Mouse (Mus musculus) megakaryocyte-erythroid progenitor cell, adult 5-6 weeks (primary cell): ENCODE data around the gene Sox1. TPM values are rescaled to one million over a fixed set of nuclear protein-coding genes. Genes with fewer than 3 reads are reported as not detected.

ENCODE experiments used
- ATAC-seq: replicated peaks from 2 replicates; pipeline ENCODE4 v1.8.0; 2016; ENCODE audit warnings: mild to moderate bottlenecking, inconsistent platforms; ENCODE audit not compliant: severe bottlenecking, poor library complexity, low FRiP score, low TSS enrichment
- total RNA-seq, 2 experiments: library from RNA; stranded (forward) in 1 of 2; stranded (reverse) in 1 of 2; fragments of 200-1000, 215-1000 nt in 1 of 2; fragments of >200 nt in 1 of 2; fragmentation: Nextera tagmentation in 1 of 2; gene quantifications; 2 replicates each; pipeline ENCODE4 v1.2.3; 2014 to 2017

Gene Sox1
- total RNA-seq (2014; fragmentation: Nextera tagmentation) = not detected in 2 replicates
- total RNA-seq (2017) = not detected in 2 replicates

- no peak for ATAC-seq
Observed at GRCm38 (mm10) chr8:12395071-12396031, at the start of gene Sox1. Gene Sox1, plus strand, starts transcription at chr8:12395295.

- ATAC-seq = no peak
Observed at GRCm38 (mm10) chr8:12345881-12346280, 49.2 kb upstream of the Sox1 start.

DNA sequence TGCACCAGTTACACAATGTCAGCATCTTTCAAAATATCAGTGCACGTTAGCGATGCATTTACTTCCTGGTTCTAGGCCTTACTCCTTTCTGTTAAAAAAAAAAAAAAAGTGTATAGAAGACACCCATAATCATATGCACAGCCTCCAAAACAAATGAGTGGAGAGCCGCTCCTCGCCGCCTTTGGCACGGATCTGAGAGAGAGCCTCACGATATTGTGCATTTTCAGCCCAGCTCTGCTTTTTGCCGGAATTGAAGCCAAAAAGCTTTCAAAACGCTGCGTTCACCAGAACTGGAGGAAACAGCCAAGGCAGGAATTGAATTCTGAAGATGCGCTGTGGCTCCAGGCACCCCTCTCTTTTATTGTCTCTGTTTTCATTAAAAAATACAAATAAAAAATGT is 48.2 kb upstream of the Sox1 start:
- ATAC-seq = no peak

DNA sequence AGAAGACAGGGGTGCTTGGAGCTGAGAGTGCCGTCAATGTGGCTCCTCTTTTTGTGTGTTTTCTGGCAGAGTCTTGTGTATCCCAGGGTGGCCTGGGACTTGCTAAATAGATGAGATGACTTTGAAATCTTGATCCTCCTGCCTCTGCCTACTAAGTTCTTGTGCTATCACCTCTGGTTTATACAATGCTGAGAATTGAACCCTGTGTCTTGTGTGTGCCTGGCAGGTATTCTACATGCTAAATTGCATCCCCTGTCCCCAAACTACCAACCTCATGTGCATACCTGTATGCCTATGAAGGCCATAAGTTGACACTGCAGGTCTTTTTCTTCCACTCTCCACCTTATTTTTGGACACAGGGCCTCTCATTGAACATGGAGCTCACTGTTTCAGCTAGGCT is 46.8 kb upstream of the Sox1 start:
- ATAC-seq = no peak

DNA sequence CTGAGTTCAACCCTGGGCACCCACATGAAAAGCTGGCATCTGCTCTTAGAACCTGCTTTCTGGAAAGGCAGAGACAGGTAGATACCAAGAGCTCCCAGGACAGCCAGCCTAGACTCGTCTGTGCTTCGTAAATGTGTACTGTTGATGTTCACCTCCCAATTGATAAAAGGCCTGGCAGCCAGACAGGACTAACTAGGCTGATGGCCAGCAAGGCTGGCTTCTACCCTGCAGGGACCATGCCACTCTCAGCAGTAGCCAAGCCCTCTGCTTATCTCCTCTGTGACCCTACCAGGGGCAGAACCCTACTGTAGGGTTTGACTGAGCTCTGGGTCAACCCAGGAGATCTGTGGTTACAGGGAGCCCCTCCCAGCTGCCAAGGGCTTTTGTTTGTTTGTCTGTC is 45.5 kb upstream of the Sox1 start:
- no peak for ATAC-seq

DNA sequence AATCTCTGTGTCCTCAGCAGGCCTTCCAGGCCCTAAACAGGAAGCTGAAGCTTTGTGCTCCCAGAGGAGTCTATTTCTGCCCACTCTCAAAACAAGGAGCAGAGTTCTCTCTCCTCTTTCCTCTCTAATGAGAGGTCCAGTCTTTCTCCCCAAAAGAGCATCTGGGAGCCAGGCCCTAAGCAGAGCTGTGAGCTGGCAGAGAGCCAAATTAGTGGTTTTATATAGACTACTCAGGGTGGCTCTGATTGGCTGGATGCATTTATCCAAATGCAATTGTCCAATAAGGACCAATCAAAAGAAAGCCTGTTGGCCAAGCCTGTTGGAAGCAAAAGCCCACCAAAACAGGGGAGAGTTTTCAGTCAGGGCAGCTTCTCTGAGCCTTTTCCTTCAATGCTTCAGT is 44.0 kb upstream of the Sox1 start:
- ATAC-seq = no peak

- ATAC-seq = no peak
Observed at GRCm38 (mm10) chr8:12354406-12355025, 40.6 kb upstream of the Sox1 start.

DNA sequence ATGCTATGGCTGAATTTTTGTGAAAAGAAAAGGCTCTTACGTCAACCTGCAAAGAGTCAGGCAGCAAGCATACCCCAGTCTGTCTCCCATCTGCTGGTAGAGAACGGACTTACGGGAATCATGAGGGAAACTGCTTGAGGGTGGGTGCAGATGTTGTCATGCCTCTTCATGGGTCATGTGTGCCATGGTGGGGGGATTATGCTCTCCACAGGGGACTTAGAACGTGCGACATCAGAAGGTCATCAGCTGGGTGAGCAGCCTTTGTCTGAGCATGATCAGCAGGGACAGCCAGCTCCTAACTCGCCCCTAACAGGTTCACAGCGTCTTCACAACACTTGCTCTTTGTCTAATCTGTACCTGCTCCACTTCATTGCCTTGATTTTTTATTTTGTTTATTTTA is 26.9 kb upstream of the Sox1 start:
- no peak for ATAC-seq

- no peak for ATAC-seq
Observed at GRCm38 (mm10) chr8:12368856-12369255, 26.2 kb upstream of the Sox1 start.

- ATAC-seq = no peak
Observed at GRCm38 (mm10) chr8:12381111-12381510, 14.0 kb upstream of the Sox1 start.

GRCm38 (mm10) chr8:12382707-12383561 is 12.2 kb upstream of the Sox1 start:
- ATAC-seq = no peak

DNA sequence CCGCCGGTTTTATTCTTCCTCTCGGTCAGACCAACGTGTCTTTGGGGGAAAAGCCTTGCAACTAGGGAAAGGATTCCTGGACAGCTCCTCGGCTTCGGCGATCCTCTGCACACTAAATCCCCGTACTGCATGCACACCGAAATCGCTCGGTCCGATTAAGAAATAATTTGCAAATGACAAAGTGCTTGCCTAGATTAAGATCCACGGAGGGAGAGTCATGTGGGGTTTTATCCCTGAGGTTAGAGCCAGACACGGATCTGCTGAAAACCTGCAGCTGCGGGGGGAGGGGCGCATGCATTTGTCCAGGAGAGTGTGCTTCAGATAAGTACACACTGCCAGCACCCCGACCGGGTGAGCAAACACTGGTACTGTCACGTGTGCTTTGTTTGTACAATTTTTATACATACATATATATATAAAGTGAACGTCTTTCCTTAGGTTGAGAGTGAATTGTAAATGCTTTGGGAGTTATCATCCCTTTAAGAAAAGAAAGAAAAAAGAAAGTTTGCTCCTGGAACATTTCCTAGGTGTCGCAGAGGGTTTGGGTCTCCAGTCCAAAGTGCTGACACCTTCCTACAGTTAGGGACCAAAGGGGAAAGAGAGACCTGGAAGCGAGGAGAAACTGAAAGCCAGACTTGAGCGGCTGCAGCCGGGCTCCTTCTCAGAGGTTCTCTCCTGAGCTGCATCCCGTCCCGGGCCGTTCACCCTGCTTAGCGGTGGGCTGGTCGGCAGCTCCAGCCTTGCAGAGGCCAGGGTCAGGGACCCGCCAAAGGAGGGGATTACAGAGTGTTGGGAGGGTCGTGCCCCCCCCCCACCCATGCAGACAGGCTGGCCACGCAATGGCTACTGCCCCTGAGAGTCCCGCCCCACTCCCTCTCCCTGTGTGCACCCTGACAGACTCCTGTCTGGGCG is 10.9 kb upstream of the Sox1 start:
- no peak for ATAC-seq

DNA sequence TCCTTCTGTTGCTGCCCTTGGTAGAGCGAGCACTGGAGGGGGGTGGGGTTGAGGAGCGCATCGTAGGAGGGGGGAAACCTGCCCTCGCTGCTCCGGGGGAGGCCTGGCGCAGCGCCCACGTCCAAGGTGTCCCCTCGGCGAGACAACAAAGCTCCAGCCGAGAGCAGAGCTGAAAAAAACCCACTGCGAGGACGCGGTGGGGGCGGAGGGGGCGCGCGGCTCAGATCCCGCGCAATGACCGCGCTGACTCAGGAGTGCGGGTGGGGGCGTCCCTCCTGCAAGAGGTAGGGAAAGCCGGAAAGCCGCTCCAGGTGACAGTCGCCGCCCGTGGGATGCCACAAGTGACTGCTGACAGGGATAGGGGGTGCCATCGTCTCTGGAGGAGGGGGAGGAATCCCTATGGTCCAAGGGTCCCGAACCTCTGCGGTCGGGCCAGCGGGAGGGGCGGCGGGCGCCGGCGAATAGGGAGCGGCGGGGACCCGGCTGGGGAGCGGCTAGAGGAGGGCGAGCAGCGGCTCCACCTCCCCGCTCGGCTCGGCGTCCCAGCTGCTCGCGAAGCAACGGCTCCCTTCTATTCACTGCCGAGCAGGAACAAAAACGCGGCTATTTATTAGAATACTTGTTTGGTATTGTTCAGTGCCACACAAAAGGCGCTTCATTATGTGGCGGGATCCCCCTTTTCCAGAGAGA is 10.0 kb upstream of the Sox1 start:
- no peak for ATAC-seq

GRCm38 (mm10) chr8:12385686-12386488 is 9.2 kb upstream of the Sox1 start:
- ATAC-seq = no peak

DNA sequence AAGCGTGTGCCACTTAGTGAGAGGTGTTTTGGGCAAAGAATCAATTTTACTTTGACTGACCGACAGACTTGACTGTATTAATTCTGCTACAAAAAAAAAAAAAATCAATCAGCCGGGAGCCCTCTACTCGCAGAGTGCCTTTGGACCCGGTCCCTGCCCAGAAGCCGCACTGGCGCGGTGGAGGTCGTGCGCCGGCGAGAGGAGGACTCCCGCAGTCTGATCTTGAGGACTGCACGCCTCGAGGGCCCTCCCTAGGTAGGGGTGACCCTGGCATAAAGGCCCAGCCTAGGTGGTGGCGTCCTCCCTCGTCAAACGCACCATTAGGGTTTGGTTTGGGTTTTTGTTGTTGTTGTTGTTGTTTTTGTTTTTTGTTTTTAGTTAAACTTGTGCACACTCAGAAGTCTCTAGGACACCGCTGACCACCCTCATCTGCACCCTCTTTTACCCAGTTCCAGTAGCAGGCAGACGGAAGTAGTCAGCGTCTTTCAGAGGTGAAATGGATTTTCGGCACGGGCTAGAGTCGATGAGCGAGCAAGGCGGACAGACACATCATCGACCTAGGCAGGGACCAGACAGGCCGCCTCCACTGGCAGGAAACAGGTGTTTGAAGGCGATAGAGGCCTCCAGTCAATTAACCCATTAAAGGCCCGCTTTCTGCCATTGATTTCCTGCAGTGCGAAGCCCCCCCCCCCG is 8.4 kb upstream of the Sox1 start:
- no peak for ATAC-seq

DNA sequence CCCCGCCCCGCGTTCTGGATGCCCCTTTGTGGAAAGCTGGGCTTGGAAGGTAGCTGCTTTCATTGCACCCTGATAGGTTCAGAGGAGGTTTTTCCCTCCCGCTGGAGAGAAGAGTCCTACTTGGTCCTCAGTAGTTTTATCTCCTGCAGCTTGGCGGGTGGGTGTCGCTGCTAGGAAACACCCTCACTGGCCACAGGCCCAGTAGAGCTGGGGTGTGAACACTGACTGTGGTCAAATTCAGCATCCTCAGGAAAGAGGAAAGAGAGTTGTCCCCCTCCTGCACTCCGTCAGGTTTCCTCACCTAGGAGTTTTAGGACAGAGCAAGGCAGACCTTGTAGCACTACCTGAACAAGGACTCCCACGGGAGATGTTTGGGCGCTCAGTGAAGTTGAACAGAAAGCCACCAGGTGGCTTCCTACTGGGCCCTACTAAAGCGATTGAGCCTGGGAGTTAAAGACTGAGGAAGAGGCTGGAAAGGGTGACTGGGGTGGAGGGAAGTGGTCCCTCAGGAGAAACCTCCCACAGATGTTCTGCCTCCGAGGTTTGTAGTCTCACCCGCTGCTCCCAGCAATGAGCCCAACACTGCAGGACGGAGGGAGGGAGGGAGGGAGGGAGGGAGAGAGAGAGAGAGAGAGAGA is 7.8 kb upstream of the Sox1 start:
- no peak for ATAC-seq

GRCm38 (mm10) chr8:12387901-12388300 is 7.2 kb upstream of the Sox1 start:
- ATAC-seq = no peak
